Mouse (Mus musculus): ENCODE measurements around the gene Htt. TPM values are rescaled to one million over a fixed set of nuclear protein-coding genes. Genes with fewer than 3 reads are reported as not detected.
"Not testable (repeated sequence)": the region's sequence is repeated elsewhere in the genome, so short reads cannot be mapped to it uniquely, and the experiment has no call there.

The Htt gene
- total and polyA plus RNA-seq, 2 experiments from 2014 or later: 2.5 to 16.1 TPM

- Histone ChIP-seq H3K9me3 (replicated peaks; ENCODE audit: control insufficient read depth, low read length) (no peaks in the 10 kb centered on the region), H3K9ac (replicated peaks; ENCODE audit: low read depth, low read length) (no peak overlapping the region), H3K27ac (ENCODE audit: low read depth) (no peak overlapping the region), H3K36me3 (replicated peaks; ENCODE audit: control insufficient read depth, insufficient read depth, low read length) (peaks cover 58% of the 10 kb centered on the region), H3K4me3 (ENCODE audit: low read depth, low read length) (no peak overlapping the region), H3K4me1 (ENCODE audit: control insufficient read depth, insufficient read depth) (no peaks in the 10 kb centered on the region), H3K27me3 (ENCODE audit: control insufficient read depth, insufficient read depth, low read length) (no peaks in the 10 kb centered on the region), H3K4me2 (ENCODE audit: low read depth, low read length) (no peak overlapping the region)
- 93% methylated on average over 3 of the region's 3 CpGs for WGBS
- DNase-seq (ENCODE audit: low spot score) (no peak), ATAC-seq (ENCODE audit: insufficient read depth, low read depth) (no peak)
- TF ChIP-seq EP300 (IDR thresholded peaks at IDR 0.05; ENCODE audit: low read depth) (no peak), CTCF (IDR thresholded peaks at IDR 0.05; ENCODE audit: low read depth) (no peak)
Observed at GRCm38 (mm10) chr5:34822431-34823149, 61.0 kb downstream of the Htt start.

GRCm38 (mm10) chr5:34854079-34854478, 92.5 kb downstream of the Htt start:
- TF ChIP-seq EP300 (IDR thresholded peaks at IDR 0.05; ENCODE audit: low read depth) (no peak), CTCF (IDR thresholded peaks at IDR 0.05; ENCODE audit: low read depth) (no peak)
- Histone ChIP-seq H3K9me3 (replicated peaks; ENCODE audit: control insufficient read depth, low read length) (no peaks in the 10 kb centered on the region), H3K4me1 (ENCODE audit: control insufficient read depth, insufficient read depth) (no peaks in the 10 kb centered on the region), H3K4me3 (ENCODE audit: low read depth, low read length) (no peak overlapping the region), H3K36me3 (replicated peaks; ENCODE audit: control insufficient read depth, insufficient read depth, low read length) (peaks cover 52% of the 10 kb centered on the region), H3K9ac (replicated peaks; ENCODE audit: low read depth, low read length) (no peak overlapping the region), H3K4me2 (ENCODE audit: low read depth, low read length) (no peak overlapping the region), H3K27ac (ENCODE audit: low read depth) (no peak overlapping the region), H3K27me3 (ENCODE audit: control insufficient read depth, insufficient read depth, low read length) (no peaks in the 10 kb centered on the region)
- DNase-seq (ENCODE audit: low spot score) (no peak), ATAC-seq (ENCODE audit: insufficient read depth, low read depth) (no peak)
- 100% methylated on average over 3 of the region's 3 CpGs for WGBS

GRCm38 (mm10) chr5:34865367-34865766, 103.8 kb downstream of the Htt start:
- WGBS: 76% methylated on average over 5 of the region's 5 CpGs
- TF ChIP-seq EP300 (IDR thresholded peaks at IDR 0.05; ENCODE audit: low read depth): no peak
- no peak for TF ChIP-seq CTCF (IDR thresholded peaks at IDR 0.05; ENCODE audit: low read depth)
- peaks cover 54% of the 10 kb centered on the region for H3K36me3 ChIP-seq (replicated peaks; ENCODE audit: control insufficient read depth, insufficient read depth, low read length)

GRCm38 (mm10) chr5:34880307-34880706, 118.8 kb downstream of the Htt start:
- ATAC-seq (ENCODE audit: insufficient read depth, low read depth): not testable (repeated sequence)
- 81% methylated on average over 3 of the region's 3 CpGs for WGBS
- peaks cover 76% of the 10 kb centered on the region for H3K36me3 ChIP-seq (replicated peaks; ENCODE audit: control insufficient read depth, insufficient read depth, low read length)

More at GRCm38 (mm10) chr5:34865367-34865766, 103.8 kb downstream of the Htt start:
- Histone ChIP-seq H3K4me1 (ENCODE audit: control insufficient read depth, insufficient read depth) (no peaks in the 10 kb centered on the region), H3K9me3 (replicated peaks; ENCODE audit: control insufficient read depth, low read length) (no peaks in the 10 kb centered on the region), H3K27me3 (ENCODE audit: control insufficient read depth, insufficient read depth, low read length) (no peaks in the 10 kb centered on the region), H3K27ac (ENCODE audit: low read depth) (no peak overlapping the region), H3K4me2 (ENCODE audit: low read depth, low read length) (no peak overlapping the region), H3K4me3 (ENCODE audit: low read depth, low read length) (no peak overlapping the region), H3K9ac (replicated peaks; ENCODE audit: low read depth, low read length) (no peak overlapping the region)
- ATAC-seq (ENCODE audit: insufficient read depth, low read depth) (no peak), DNase-seq (ENCODE audit: low spot score) (no peak)

GRCm38 (mm10) chr5:34881023-34881422, 119.5 kb downstream of the Htt start:
- Histone ChIP-seq H3K27ac (ENCODE audit: low read depth) (no peak overlapping the region), H3K4me1 (ENCODE audit: control insufficient read depth, insufficient read depth) (no peaks in the 10 kb centered on the region), H3K4me2 (ENCODE audit: low read depth, low read length) (no peak overlapping the region), H3K36me3 (replicated peaks; ENCODE audit: control insufficient read depth, insufficient read depth, low read length) (peaks cover 73% of the 10 kb centered on the region), H3K9me3 (replicated peaks; ENCODE audit: control insufficient read depth, low read length) (no peaks in the 10 kb centered on the region), H3K4me3 (ENCODE audit: low read depth, low read length) (no peak overlapping the region), H3K27me3 (ENCODE audit: control insufficient read depth, insufficient read depth, low read length) (no peaks in the 10 kb centered on the region), H3K9ac (replicated peaks; ENCODE audit: low read depth, low read length) (no peak overlapping the region)
- TF ChIP-seq CTCF (IDR thresholded peaks at IDR 0.05; ENCODE audit: low read depth): no peak
- no peak for TF ChIP-seq EP300 (IDR thresholded peaks at IDR 0.05; ENCODE audit: low read depth)
- ATAC-seq (ENCODE audit: insufficient read depth, low read depth) (no peak), DNase-seq (ENCODE audit: low spot score) (no peak)
- 67% methylated on average over 3 of the region's 3 CpGs for WGBS

More at GRCm38 (mm10) chr5:34880307-34880706, 118.8 kb downstream of the Htt start:
- H3K9ac ChIP-seq (replicated peaks; ENCODE audit: low read depth, low read length); DNase-seq (ENCODE audit: low spot score); H3K27me3 ChIP-seq (ENCODE audit: control insufficient read depth, insufficient read depth, low read length); H3K4me3 ChIP-seq (ENCODE audit: low read depth, low read length); H3K4me2 ChIP-seq (ENCODE audit: low read depth, low read length); H3K27ac ChIP-seq (ENCODE audit: low read depth); H3K9me3 ChIP-seq (replicated peaks; ENCODE audit: control insufficient read depth, low read length); H3K4me1 ChIP-seq (ENCODE audit: control insufficient read depth, insufficient read depth): not testable (repeated sequence)

- Histone ChIP-seq H3K4me2 (ENCODE audit: low read depth, low read length) (no peak overlapping the region), H3K27me3 (ENCODE audit: control insufficient read depth, insufficient read depth, low read length) (no peaks in the 10 kb centered on the region), H3K9me3 (replicated peaks; ENCODE audit: control insufficient read depth, low read length) (no peaks in the 10 kb centered on the region), H3K36me3 (replicated peaks; ENCODE audit: control insufficient read depth, insufficient read depth, low read length) (peaks cover 62% of the 10 kb centered on the region), H3K4me1 (ENCODE audit: control insufficient read depth, insufficient read depth) (no peaks in the 10 kb centered on the region), H3K27ac (ENCODE audit: low read depth) (no peak overlapping the region), H3K4me3 (ENCODE audit: low read depth, low read length) (no peak overlapping the region), H3K9ac (replicated peaks; ENCODE audit: low read depth, low read length) (no peak overlapping the region)
- DNase-seq (ENCODE audit: low spot score) (no peak), ATAC-seq (ENCODE audit: insufficient read depth, low read depth) (no peak)
- WGBS: 79% methylated on average over 3 of the region's 3 CpGs
- TF ChIP-seq EP300 (IDR thresholded peaks at IDR 0.05; ENCODE audit: low read depth) (no peak), CTCF (IDR thresholded peaks at IDR 0.05; ENCODE audit: low read depth) (0 out of 2 replicates have a peak, but pooled peaks have one; percentile 8)
Observed at GRCm38 (mm10) chr5:34885250-34885649, 123.7 kb downstream of the Htt start.

All from heart, postnatal 0 days (tissue).